Mouse (Mus musculus) gastrocnemius, postnatal 36 days (tissue): ENCODE data around the gene Kmt5c. TPM values are rescaled to one million over a fixed set of nuclear protein-coding genes. Genes with fewer than 3 reads are reported as not detected.

Experiments
- DNase-seq, 2 experiments: peaks; one replicate each; pipeline ENCODE4 v3.0.0; 2022
- intact Hi-C: fragments of 180-260 bp; cut with DNase I; formaldehyde crosslinking; loops from one replicate; pipeline ENCODE4 v1.15.1; 2025
- long read RNA-seq, 2 experiments: library from polyadenylated mRNA; stranded (forward); transcript quantifications; one replicate each; pipeline ENCODE4 v2.0.0; 2021
- total RNA-seq, 2 experiments: library from RNA; stranded (reverse); gene quantifications; 2 replicates each; pipeline ENCODE4 v1.2.3; 2021

The Kmt5c gene
- total RNA-seq = 10 to 100 TPM in 1 of 2 experiments, 1 to 10 TPM in 1; 9.7 to 10.5 TPM
- long read RNA-seq, experiment 1, transcript Kmt5c-203 (9 exons, 2,177 nt) = major isoform, 8 of 16 reads
- long read RNA-seq, experiment 1, partial matches to known transcripts = 3 of 16 reads
- long read RNA-seq, experiment 1, other reads (novel, unspliced or antisense) = 5 of 16 reads
- long read RNA-seq, experiment 2, partial matches to known transcripts = 2 of 8 reads
- long read RNA-seq, experiment 2, other reads (novel, unspliced or antisense) = 3 of 8 reads

GRCm38 (mm10) chr7:4739544-4740275 is at the start of gene Kmt5c:
Gene Kmt5c, plus strand, starts transcription at chr7:4740115.
- peak; percentile 94 to 96 for DNase-seq
- intact Hi-C loops = loop anchor here (2.0 kb wide), 2 partner anchors 49 to 55 kb away; partner anchors contain the start of genes Hspbp1 and Tmem238

GRCm38 (mm10) chr7:4690387-4690786 is 49.5 kb upstream of the Kmt5c start, which contains the start of gene Brsk1:
Gene Brsk1, plus strand, starts transcription at chr7:4690604.
- intact Hi-C loops = no loop called here
- peak in 1 of 2 experiments; percentile 51 for DNase-seq

GRCm38 (mm10) chr7:4690951-4691653 is 48.8 kb upstream of the Kmt5c start:
- no peak for DNase-seq
- intact Hi-C loops = no loop called here

GRCm38 (mm10) chr7:4693004-4693403 is 46.9 kb upstream of the Kmt5c start:
- intact Hi-C loops = no loop called here
- DNase-seq = no peak

GRCm38 (mm10) chr7:4702334-4702733 is 37.6 kb upstream of the Kmt5c start:
- intact Hi-C loops = no loop called here

GRCm38 (mm10) chr7:4703195-4703594 is 36.7 kb upstream of the Kmt5c start:
- intact Hi-C loops = no loop called here
- no peak for DNase-seq

More at GRCm38 (mm10) chr7:4702334-4702733, 37.6 kb upstream of the Kmt5c start:
- no peak for DNase-seq

GRCm38 (mm10) chr7:4705098-4705497 is 34.8 kb upstream of the Kmt5c start:
- intact Hi-C loops = no loop called here
- no peak for DNase-seq

GRCm38 (mm10) chr7:4712594-4712993 is 27.3 kb upstream of the Kmt5c start:
- DNase-seq = no peak
- intact Hi-C loops = no loop called here

- no peak for DNase-seq
These were observed 23.0 kb upstream of the Kmt5c start for GRCm38 (mm10) chr7:4716955-4717354.

GRCm38 (mm10) chr7:4719276-4719675 is 20.6 kb upstream of the Kmt5c start:
- no peak for DNase-seq
- intact Hi-C loops = no loop called here

More at GRCm38 (mm10) chr7:4716955-4717354, 23.0 kb upstream of the Kmt5c start:
- intact Hi-C loops = no loop called here

- intact Hi-C loops = no loop called here
- no peak for DNase-seq
These were observed 16.4 kb upstream of the Kmt5c start for GRCm38 (mm10) chr7:4723508-4723907.

- no peak for DNase-seq
These were observed 15.6 kb upstream of the Kmt5c start for GRCm38 (mm10) chr7:4724359-4724758.

GRCm38 (mm10) chr7:4725169-4725568 is 14.7 kb upstream of the Kmt5c start, which contains the start of gene Tmem150b:
Gene Tmem150b, minus strand, starts transcription at chr7:4725249.
- intact Hi-C loops = no loop called here
- DNase-seq = no peak

More at GRCm38 (mm10) chr7:4724359-4724758, 15.6 kb upstream of the Kmt5c start:
- intact Hi-C loops = no loop called here

- intact Hi-C loops = no loop called here
These were observed 8.8 kb upstream of the Kmt5c start for GRCm38 (mm10) chr7:4731090-4731489.

GRCm38 (mm10) chr7:4732968-4733392 is 6.9 kb upstream of the Kmt5c start:
- intact Hi-C loops = no loop called here

More at GRCm38 (mm10) chr7:4731090-4731489, 8.8 kb upstream of the Kmt5c start:
- no peak for DNase-seq

GRCm38 (mm10) chr7:4739041-4739543 is 823 bp upstream of the Kmt5c start:
- intact Hi-C loops = no loop called here
- no peak for DNase-seq

More at GRCm38 (mm10) chr7:4732968-4733392, 6.9 kb upstream of the Kmt5c start:
- DNase-seq = no peak

- no peak for DNase-seq
- intact Hi-C loops = loop anchor here (2.0 kb wide), 2 partner anchors 48 to 56 kb away; partner anchors contain the start of genes Hspbp1 and Tmem238
These were observed 403 bp downstream of the Kmt5c start for GRCm38 (mm10) chr7:4740309-4740727.

- peak; percentile 43 to 58 for DNase-seq
- intact Hi-C loops = loop anchor here (2.0 kb wide), 2 partner anchors 48 to 56 kb away; partner anchors contain the start of genes Hspbp1 and Tmem238
These were observed 1.2 kb downstream of the Kmt5c start for GRCm38 (mm10) chr7:4741151-4741550.

- DNase-seq = no peak
- intact Hi-C loops = loop anchor here (2.0 kb wide), 2 partner anchors 47 to 57 kb away; partner anchors contain the start of genes Hspbp1 and Tmem238
These were observed 2.0 kb downstream of the Kmt5c start for GRCm38 (mm10) chr7:4741672-4742481.
